Mouse (Mus musculus): ENCODE measurements around the gene Plxnd1. TPM values are rescaled to one million over a fixed set of nuclear protein-coding genes. Genes with fewer than 3 reads are reported as not detected.

The Plxnd1 gene
- total RNA-seq, 2 experiments from 2014 or later, result 40.9 to 47.9 TPM

DNA sequence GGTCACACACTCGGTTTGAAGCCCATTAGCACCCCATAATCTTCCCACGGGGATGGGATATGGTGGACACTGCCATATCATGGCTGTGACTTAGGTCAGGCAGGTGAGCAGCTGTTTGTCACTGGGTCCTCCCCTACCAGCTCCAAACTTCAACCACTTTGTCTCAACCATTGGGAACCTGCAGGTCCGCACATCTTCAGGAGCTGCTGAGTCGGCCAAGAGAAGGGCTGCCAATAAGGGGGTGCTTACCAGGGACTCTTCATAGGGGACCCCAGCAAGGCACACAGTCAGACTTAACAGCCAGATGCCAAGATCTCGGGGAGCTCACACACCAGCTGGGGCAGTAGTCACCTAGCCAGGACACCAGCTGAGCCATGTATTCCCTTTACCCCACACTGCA lies 6.0 kb upstream of the Plxnd1 start:
- no peak for DNase-seq (ENCODE audit: low spot score in 2 of 2)

DNA sequence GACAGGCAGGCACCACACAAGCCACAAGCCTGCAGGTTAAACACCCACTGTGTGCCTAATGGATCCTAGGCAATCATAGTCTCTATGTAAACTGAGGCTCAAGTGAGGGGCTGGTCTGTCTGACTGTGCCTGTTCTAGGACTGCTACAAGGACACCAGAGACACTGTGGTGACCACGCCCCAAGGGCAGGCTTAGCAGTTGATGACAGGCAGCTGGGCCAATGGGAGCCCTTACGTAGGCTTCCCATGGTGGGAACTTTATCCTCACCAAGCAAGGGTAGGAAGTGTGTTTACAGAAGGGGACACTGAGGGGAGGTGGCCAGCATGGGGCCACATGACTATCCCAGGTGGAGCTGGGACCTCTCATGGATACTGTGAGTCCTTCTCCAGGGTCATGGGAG lies 4.4 kb upstream of the Plxnd1 start:
- no peak for DNase-seq (ENCODE audit: low spot score in 2 of 2)

DNA sequence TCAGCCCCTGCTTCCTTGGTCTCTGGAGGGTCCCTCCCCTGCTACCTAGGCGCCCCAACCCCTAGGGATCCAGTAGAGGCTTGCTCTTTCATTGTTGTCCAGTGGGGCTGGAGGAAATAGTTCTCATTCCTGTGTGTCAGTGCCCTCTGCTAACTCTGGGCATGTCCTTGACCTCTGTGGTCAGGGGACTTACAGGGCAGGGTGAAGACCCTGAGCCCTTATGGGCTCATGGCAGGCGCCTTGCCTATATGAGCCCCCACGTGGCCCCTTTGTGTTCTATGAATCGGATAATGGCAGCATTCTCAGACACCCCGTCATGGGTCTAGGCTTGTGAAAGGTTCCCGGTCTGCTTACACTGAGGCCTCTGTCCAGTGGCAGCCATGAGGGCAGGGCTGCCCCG lies 4.0 kb upstream of the Plxnd1 start:
- no peak for DNase-seq (ENCODE audit: low spot score in 2 of 2)

DNA sequence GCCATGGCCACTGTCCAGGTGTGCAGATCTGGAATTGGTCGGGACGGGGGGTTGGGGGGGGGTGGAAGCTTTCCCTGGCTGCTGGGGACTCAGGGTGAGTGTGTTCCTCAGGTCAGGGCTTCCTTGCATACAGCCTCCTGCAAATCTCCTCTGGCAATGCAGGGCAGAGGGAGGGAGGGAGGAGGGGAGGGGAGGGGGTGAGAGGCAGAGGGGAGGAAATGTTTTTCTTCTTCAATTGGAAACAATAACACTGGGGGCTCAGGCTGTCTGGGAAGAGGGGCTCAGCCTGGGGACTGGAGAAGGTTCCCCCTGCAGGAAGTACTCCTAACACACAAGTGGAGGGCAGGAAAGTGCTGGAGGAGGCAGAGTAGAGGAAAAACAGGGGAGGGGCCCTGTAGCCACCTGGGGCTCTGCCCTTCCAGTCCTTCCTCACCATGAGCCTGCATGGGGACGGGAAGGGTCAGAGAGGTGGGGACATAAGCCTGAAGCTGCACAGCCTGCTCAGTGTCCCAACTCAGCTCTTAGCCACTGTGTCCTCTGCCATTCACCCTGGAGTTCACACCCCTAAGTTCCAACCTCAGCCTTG lies 3.0 kb upstream of the Plxnd1 start:
- no peak for DNase-seq (ENCODE audit: low spot score in 2 of 2)

DNA sequence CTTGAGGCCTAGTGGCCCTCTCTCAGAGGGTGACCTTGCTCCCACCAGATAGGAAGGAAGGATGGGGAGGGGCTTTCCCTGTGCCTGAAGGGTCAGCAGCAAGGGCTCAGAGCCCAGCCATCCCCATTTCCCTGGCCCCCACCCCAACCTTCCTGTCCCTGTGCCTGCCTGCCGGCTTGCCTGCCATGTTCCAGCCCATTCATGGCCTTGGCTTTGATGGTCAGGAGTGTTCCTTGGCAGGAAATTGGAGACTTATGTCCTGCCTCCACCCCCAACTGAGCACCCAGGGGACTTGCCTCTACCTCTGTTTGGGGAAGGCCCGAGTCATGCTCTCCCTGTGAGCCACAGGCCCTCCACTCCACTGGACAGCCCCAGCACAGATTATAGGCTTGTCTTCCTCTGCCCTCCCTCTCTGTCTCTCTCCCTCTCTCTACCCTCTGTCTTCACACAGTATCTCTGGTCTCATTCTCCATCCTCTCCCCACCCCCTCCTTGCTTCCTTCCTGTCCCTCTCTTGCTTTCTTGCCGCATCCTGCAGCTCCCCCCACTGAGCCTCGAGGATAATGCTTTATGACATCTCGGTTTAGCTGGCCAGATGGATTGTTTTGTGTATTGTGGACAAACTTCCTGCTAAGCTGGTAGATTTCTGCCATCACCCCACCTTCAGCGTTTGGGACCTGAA lies 1.5 kb upstream of the Plxnd1 start:
- no peak for DNase-seq (ENCODE audit: low spot score in 2 of 2)

DNA sequence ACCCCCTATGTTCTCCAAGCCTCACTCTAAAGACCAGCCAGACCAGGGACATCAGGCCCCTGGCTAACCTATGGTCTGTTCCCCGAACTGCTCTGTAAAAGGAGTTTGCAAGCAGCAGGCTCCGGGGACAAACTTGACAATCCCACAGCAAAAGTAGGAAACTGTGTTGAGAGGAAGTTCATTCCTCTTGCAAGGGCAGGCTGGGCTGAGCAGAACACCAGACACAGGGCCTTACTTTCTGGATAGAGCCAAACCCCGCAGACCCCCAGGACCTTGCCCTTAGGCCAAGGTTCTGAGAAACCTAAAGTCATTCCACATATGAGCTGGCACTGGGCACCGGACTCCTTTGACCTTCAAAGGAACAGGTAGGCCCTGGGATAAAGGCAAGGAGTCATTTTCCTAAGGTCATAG lies 731 bp upstream of the Plxnd1 start:
- DNase-seq (ENCODE audit: low spot score in 2 of 2), result no peak

DNA sequence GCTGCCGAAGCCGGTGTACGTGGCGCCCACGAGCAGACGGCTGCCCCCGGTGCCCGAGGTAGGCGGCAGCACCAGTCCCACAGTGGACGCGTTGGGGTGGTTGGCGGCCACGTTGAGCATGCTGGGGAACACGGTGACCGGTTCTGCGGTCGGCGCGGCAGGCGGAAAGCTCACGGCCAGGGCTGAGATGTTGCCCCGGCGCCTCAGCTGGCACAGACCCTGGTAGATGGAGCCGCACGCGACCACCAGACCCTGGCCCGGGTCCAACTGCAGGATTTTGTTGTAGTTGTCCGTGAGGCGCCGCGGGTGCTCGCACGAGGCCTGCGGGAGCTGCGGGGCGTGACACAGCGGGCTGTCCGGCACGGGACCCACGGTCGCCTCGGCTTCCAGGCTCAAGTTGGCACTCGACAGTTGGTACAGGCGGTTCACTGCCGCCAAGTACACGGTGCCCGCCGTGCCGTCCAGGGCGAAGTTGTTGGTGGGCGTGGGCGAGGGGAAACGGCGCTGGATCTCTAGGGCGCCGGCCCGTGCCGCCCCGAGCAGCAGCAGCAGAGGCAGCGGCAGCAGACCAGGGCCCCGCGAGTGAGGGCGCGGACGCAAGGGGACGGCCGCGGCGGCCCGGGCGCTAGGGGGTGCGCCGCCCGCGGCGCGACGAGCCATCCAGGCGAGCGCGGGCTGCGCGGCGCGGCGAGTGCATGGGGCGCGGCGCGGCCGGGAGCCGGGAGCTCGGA lies 494 bp downstream of the Plxnd1 start:
- DNase-seq (ENCODE audit: low spot score in 2 of 2), result no peak

DNA sequence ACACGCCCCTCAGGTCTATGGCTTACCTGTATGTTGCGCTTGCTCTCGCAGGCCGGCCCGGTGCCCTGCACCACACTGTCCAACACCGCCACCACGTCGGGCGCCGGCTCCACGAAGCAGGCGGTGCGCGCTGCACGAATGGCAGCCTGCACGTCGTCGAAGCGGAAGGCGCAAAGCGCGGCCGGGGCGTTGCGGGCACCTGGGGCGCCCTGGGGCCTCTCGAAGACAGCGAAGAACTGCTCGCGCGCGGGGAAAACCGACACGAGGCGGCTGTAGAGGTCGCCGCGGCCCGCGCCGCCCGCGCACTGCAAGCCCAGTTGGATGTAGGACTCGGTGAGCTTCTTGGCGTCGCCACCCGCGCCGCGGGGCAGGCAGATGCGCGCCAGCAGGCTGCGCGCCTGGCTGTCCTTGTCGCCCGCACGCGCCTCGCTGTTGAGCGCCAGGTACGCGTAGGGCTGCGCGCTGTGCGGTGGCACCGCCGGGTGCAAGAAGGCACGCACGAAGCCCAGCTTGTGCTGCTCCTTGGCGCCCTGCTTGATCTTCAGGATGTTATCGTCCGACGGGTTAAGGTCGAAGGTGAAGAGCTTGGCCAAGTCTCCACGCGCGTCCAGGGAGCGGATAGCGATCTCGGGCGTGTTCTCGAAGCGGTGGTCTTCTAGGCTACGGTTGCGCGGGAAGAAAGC lies 1.2 kb downstream of the Plxnd1 start:
- no peak for DNase-seq (ENCODE audit: low spot score in 2 of 2)

DNA sequence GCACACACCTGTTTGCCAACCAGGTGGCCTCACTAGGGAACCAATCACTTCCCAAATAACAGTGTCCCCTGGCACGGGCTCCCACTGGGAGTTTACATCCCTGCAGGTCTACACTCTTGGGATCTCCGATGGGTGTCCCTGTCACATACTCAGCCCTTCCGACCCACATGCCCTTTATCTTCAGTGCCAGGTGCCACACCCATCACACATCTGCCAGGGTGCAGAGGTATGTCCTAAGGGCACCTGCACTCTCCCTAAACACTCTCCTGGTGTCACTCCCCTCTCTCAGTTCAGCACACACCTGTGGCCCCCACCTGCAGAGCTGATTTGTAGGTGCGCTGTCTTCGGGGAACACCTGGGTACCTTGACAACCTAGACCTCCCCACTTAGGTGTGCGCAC lies 1.8 kb downstream of the Plxnd1 start:
- DNase-seq (ENCODE audit: low spot score in 2 of 2), result no peak

DNA sequence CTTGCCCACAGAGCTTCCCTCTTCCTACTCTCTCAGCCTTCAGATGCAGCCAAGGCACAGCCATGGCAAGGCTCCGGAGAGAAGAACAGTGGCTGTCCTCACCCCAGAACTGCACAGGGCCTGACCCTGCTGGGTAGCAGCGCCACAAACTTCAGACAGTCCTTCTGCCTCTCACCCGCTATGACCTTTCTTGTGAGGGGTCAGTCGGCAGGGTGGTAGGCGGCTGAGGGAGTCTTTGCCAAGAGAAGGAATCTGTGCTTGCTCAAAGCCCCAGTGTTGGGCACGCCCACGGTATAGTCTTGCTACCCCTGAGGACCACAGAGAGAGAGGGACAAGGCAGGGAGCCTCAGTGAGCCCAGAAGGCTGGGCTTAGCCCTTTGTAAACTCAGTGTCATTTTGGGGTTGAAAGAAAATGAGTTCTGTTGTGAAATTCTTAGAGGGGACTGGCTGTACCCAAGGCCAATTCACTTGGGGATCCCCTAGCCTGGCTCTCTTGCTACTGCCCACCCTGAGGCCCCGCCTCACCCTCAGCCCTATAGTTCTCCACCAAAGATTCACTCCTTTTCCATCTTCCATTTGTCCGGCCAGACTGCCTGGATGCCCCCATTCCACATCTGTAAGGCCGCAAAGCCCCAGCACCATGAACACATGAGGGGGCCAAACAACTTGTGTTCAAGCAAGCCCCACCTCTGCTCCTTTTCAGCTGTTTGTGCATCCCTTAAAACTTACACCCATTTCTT lies 2.8 kb downstream of the Plxnd1 start:
- no peak for DNase-seq (ENCODE audit: low spot score in 2 of 2)

DNA sequence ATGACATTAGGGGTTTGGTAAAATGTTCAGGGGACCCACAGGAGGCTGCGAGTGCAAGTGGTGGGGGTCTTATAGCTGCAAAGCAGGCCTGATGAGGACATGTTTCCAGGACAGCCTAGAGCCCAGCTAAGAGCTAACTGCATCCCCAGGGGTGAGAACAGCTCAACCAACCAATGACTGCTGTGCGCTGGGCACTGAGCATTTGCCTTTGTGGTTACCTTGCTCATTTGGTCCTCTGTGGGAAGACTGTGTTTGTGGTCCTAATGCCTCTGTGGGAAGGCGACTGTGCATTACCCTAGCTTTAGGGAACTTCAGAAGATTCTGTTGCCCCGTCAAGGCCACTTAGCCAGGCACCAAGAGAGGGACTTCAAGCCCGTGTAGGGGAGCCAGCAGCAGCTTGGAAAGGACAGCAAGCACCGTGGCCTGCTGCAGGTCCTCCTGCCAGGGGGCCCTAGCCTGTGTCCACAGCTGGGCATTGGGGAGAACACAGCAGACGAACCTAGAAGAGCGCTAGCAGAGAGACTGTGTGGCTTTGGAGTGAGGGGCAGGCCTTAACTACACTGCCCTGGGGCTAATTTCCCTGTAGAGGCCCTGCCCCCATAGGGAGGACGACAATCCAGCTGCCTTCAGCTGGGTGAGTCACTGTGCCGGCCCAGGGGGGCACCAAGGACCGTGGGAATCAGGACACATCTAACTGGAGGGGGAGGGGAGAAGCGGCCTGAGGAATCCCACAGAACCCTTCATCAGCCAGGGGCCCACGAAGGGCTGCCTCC lies 3.5 kb downstream of the Plxnd1 start:
- DNase-seq (ENCODE audit: low spot score in 2 of 2), result no peak

DNA sequence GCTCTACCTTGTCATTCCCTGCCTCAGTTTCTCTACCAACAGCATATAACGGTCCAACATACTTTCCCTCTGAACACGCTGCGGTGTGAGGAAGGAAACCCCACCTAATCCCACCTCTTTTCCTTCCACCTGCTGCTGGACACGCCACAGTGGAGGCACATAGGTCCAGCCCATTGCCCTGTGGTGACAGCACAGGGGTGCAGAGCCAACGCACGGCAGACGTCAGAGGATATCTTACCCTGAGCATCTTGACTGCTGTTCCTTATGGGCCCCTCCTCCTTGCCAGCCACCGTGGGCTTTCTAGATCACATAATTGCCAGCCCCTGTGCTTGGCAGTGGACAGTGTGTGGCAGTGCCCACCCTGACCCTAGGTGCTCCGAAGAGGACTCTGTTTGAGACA lies 4.3 kb downstream of the Plxnd1 start:
- DNase-seq (ENCODE audit: low spot score in 2 of 2), result no peak

DNA sequence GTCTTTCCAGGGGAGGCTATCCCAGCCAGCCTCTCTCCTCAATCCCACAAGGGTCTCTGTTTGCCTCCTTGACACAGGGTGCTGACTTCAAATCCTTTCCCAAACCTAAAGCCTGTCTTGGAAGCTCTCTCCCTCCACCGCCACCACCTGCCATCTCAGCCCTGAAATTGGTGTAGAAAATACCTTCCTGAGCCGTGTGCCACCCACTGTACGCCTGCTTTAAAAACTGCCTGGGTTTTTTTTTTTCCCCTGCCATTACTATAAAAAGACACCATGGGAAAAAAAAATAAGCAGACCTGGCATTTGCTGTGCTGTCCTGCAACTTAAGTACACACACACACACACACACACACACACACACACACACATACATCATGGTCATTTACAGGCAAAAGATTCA lies 4.7 kb downstream of the Plxnd1 start:
- DNase-seq (ENCODE audit: low spot score in 2 of 2), result no peak

DNA sequence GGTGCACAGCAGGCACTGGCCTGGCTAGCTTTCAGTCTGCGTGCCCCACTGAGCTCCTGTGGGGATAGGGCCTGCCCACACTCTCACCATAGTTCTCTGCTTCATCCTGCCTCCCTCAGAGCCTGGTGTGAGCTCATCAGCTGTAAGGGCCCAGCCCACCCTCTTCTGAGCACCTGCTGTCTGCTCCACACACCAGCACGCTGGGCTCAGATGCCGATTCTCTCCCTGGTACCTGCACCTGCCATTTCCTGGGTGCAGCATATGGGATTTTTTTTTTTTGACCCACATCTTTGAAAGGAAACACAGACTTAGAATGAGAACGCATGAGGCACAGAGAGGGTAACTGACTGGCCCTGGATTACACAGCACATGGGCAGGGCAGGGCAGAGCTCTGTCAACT lies 5.2 kb downstream of the Plxnd1 start:
- DNase-seq (ENCODE audit: low spot score in 2 of 2), result no peak

DNA sequence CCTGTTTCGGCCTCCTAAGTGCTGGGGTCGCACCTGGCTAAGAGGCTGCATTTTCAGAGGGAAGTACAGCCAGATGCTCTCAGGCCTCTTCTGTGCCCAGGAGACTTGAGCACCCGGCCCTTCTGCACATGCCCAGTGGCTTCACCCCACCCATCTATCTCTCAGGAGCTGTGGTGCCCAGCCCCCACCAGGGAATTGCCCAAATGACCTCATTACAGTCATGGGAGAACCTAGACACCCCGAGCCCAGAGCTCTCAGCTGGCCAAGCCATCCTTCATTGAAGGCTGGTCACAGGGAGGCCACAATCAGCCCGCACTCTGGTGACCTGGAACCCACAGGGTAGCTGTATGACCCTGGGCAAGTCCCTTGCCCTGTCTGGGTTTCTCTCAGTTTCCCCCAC lies 5.8 kb downstream of the Plxnd1 start:
- DNase-seq (ENCODE audit: low spot score in 2 of 2), result no peak

DNA sequence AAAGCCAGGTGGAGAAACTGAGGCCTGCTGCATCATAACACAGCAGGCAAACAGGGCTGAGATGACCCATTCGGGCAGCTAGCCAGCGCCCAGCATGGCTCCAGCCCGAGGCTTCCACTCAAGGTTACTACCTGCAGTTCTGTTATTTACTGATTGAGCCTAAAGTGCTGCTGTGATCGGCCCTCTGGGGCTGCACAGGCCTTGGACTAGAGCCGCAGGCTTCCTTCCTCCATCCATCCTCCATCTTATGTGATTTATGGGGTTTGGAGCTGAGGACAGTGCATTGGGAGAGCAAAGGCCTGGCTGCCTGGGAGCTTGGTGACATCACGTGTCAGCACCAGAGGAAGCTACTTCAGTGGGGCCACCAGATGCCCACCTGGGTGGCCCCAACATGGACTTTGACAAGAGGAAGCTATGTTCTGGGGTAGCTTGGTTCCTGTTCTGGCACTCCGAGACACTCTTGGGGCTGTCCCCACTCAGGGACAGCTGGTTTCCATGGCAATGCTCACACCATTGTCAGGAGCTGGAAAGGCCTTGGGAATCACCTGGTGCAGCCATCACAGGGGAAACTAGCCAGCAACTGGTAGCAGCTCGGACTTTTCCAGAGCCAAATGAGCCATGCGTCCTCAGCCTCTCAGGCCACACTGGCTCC lies 7.6 kb downstream of the Plxnd1 start:
- no peak for DNase-seq (ENCODE audit: low spot score in 2 of 2)

DNA sequence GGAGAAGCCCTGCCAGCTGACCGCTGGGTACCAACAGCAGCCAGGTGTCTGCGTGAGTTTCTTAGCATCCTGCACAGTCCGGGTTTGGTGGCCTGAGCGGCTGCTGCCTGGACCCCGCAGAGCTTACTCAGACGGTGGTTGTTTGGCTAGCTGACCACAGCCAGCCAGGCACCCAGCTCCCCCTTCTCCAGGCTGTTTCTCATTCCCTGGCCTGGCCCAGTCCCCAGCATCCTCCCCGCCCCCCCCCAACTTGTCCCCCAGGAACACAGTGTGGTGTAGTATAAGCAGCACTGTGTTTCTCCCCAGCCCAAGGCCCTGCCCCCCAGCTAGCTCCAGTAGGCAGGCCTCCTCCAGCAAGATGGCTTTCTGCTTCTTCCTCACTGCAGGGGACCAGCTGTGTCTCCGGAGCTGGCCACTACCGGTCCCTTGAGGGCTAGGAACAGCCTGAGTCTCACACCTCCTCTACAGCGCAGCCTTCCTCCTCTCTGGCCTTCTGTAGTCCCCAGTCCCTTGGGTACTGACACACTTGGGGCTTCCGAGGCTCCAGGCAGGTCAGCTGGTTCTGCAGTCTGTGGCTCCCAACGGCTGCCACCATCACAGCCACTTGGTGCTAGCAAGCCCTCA lies 8.2 kb downstream of the Plxnd1 start:
- no peak for DNase-seq (ENCODE audit: low spot score in 2 of 2)

DNA sequence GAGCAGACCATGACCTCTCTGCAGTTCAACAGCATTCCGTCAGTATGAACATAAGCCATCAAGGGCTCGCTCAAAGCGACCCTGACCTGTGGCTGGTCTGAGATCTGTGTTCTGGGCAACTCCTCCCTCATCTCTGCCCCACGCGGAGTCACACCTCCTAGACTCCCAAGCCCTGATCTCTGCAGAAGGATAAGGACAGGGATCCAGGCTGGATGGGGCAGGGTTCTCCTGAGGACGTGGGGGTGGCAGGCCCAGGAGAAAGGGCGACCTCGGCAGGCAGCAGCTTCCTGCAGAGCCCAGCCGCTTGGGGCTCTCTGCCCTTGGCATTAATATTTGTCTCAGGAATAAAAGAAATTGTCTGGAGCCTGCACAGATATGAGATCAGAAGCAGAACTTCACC lies 9.2 kb downstream of the Plxnd1 start:
- DNase-seq (ENCODE audit: low spot score in 2 of 2), result no peak

DNA sequence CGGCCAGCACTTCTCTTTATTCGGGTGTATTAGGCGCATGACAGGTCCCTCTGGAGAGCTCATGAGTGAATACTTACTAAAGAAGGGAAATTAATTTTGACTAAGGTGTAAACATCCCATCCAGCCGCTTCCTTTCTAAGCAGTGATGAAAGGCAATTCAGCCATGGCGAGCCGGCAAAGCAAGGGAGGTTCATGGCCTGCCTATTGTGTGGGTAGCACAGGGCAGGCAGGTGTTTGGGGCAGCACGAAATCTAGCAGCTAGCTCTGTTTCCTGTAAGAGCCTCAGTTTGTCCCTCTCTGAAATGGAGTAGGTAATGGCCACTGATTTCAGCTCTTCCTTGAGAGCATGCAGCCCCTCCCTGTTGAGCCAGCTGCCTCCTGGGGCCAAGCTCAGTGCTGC lies 10.2 kb downstream of the Plxnd1 start:
- no peak for DNase-seq (ENCODE audit: low spot score in 2 of 2)

All from layer of hippocampus, postnatal 14 days (tissue).